Mouse (Mus musculus): ENCODE results near the gene Sgca.

- no peak for TF ChIP-seq CTCF (IDR thresholded peaks at IDR 0.05)
- TF ChIP-seq EP300 (IDR thresholded peaks at IDR 0.05) = no peak
These were observed 41.6 kb downstream of the Sgca start for GRCm38 (mm10) chr11:94934526-94934925.
